Comparison of ENCODE assay signal across 8 mouse cellular contexts in the genomic region with DNA sequence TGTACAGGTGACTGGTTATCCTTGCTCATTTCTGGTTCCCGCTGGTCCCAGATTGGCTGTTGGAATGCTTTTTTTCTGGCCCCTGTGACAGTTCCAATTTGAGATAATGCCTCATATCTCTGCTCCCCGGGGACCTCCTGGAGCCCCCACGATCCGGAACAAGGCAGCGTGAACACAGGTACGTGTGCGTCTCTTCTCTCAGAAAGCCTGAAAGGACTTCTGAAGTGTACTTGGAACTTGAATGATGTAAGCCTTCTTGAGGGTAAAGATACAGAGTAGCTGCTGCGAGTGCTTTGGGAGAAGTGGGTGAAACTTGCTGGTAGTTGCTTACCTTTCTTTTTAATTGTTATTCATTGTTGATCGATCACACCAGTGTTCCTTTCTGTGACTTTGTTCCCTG. TPM values are rescaled to one million over a fixed set of nuclear protein-coding genes. Genes with fewer than 3 reads are reported as not detected.
A peak's percentile ranks its signal among the peaks of the same experiment; 100 is the strongest.
DNase-seq lines count a peak whose midpoint lies in the region; ATAC-seq and TF ChIP-seq lines count a peak whose summit lies in the region.
"Had no signal": no experiment of that assay in that cellular context is flagged by ENCODE, and none has a peak within 500 bp of the region (broad histone marks: within the 10 kb centered on the region; RNA-seq: fewer than 3 reads in every experiment).

No protein-coding gene starts in this region.

- 34% methylated on average over 9 of the region's 9 CpGs for WGBS in lung, embryonic 14.5 days
- WGBS in forebrain, embryonic 11.5 days, result 58% methylated on average over 9 of the region's 9 CpGs
- 31% methylated on average over 9 of the region's 9 CpGs for WGBS in liver, embryonic 11.5 days
- WGBS in stomach, embryonic 15.5 days, result 30% methylated on average over 9 of the region's 9 CpGs

- H3K36me3 ChIP-seq in lung, embryonic 14.5 days (ENCODE audit: insufficient read depth), result peaks cover 43% of the 10 kb centered on the region
- H3K36me3 ChIP-seq in forebrain, embryonic 11.5 days (ENCODE audit: control insufficient read depth, insufficient read depth, low read length), result peaks cover 5% of the 10 kb centered on the region; the same call in 1 of the 2 replicates
- H3K36me3 ChIP-seq in liver, embryonic 11.5 days (ENCODE audit: control insufficient read depth, insufficient read depth, low read length), result peaks cover 22% of the 10 kb centered on the region
- peaks cover 36% of the 10 kb centered on the region for H3K36me3 ChIP-seq in stomach, embryonic 15.5 days

- peak; percentile 31 for DNase-seq in lung, embryonic 14.5 days
- DNase-seq in lung, postnatal 14 days, result no peak
- DNase-seq in forebrain, embryonic 11.5 days (ENCODE audit: low spot score), result no peak
- DNase-seq in liver, embryonic 11.5 days (ENCODE audit: low spot score), result no peak
- DNase-seq in adrenal gland, adult 18-20 months (ENCODE audit: low spot score in 2 of 2), result no peak
- no peak for DNase-seq in adipocyte (ENCODE audit: low spot score)
- DNase-seq: adrenal gland, postnatal 25 days had no signal

- H3K27ac ChIP-seq in lung, embryonic 14.5 days (ENCODE audit: low read depth), result peak overlapping the region; percentile 74; the same call in 1 of the 2 replicates
- H3K27ac ChIP-seq in forebrain, embryonic 11.5 days (ENCODE audit: low read depth, low read length), result no peak overlapping the region
- H3K27ac ChIP-seq in liver, embryonic 11.5 days (ENCODE audit: low read depth, low read length), result peak overlapping the region; percentile 74; the same call in 1 of the 2 replicates
- H3K27ac ChIP-seq in stomach, embryonic 15.5 days, result peak overlapping the region; percentile 75; the same call in 1 of the 2 replicates

- no peaks in the 10 kb centered on the region for H3K9me3 ChIP-seq in lung, embryonic 14.5 days (ENCODE audit: low read depth, low read length)
- no peaks in the 10 kb centered on the region for H3K9me3 ChIP-seq in forebrain, embryonic 11.5 days (ENCODE audit: control insufficient read depth, low read length)
- H3K9me3 ChIP-seq in liver, embryonic 11.5 days (ENCODE audit: control insufficient read depth, low read length), result no peaks in the 10 kb centered on the region
- H3K9me3 ChIP-seq in stomach, embryonic 15.5 days, result no peaks in the 10 kb centered on the region

- TF ChIP-seq CTCF in lung, embryonic 14.5 days (IDR thresholded peaks at IDR 0.05; ENCODE audit: low read depth), result no peak

- H3K9ac ChIP-seq in lung, embryonic 14.5 days, result peak overlapping the region; percentile 79
- H3K9ac ChIP-seq in forebrain, embryonic 11.5 days (ENCODE audit: low read length), result peak overlapping the region; percentile 81
- peak overlapping the region; percentile 89 for H3K9ac ChIP-seq in liver, embryonic 11.5 days (ENCODE audit: low read depth, low read length)
- H3K9ac ChIP-seq in stomach, embryonic 15.5 days, result peak overlapping the region; percentile 62; the same call in 1 of the 2 replicates

- peaks cover 5% of the 10 kb centered on the region; the same call in 1 of the 2 replicates for H3K4me1 ChIP-seq in lung, embryonic 14.5 days (ENCODE audit: insufficient read depth)
- peaks cover 8% of the 10 kb centered on the region; the same call in 1 of the 2 replicates for H3K4me1 ChIP-seq in forebrain, embryonic 11.5 days (replicated peaks; ENCODE audit: control insufficient read depth, insufficient read depth, low read length)
- peaks cover 15% of the 10 kb centered on the region for H3K4me1 ChIP-seq in liver, embryonic 11.5 days (replicated peaks; ENCODE audit: control insufficient read depth, insufficient read depth, low read length)
- peaks cover 12% of the 10 kb centered on the region; the same call in 1 of the 2 replicates for H3K4me1 ChIP-seq in stomach, embryonic 15.5 days

- no peaks in the 10 kb centered on the region for H3K27me3 ChIP-seq in lung, embryonic 14.5 days (ENCODE audit: insufficient read depth, low read length)
- no peaks in the 10 kb centered on the region for H3K27me3 ChIP-seq in forebrain, embryonic 11.5 days (ENCODE audit: control insufficient read depth, insufficient read depth, low read length)
- H3K27me3 ChIP-seq in liver, embryonic 11.5 days (replicated peaks; ENCODE audit: control insufficient read depth, insufficient read depth, low read length), result no peaks in the 10 kb centered on the region
- no peaks in the 10 kb centered on the region for H3K27me3 ChIP-seq in stomach, embryonic 15.5 days (replicated peaks)

- H3K4me3 ChIP-seq in lung, embryonic 14.5 days (ENCODE audit: low read depth, low read length), result peak overlapping the region; percentile 90
- peak overlapping the region; percentile 65 for H3K4me3 ChIP-seq in forebrain, embryonic 11.5 days (ENCODE audit: low read depth, low read length)
- H3K4me3 ChIP-seq in liver, embryonic 11.5 days (ENCODE audit: low read depth, low read length), result peak overlapping the region; percentile 90
- H3K4me3 ChIP-seq in stomach, embryonic 15.5 days (replicated peaks), result peak overlapping the region; percentile 71

- peak overlapping the region; percentile 96 for H3K4me2 ChIP-seq in lung, embryonic 14.5 days
- peak overlapping the region; percentile 99 for H3K4me2 ChIP-seq in forebrain, embryonic 11.5 days (ENCODE audit: low read depth, low read length, severe bottlenecking)
- peak overlapping the region; percentile 96 for H3K4me2 ChIP-seq in liver, embryonic 11.5 days
- H3K4me2 ChIP-seq in stomach, embryonic 15.5 days, result peak overlapping the region; percentile 90

- ATAC-seq in lung, embryonic 14.5 days (ENCODE audit: insufficient read depth), result no peak
- ATAC-seq in forebrain, embryonic 11.5 days (replicated peaks; ENCODE audit: low FRiP score), result no peak
- ATAC-seq in liver, embryonic 11.5 days (replicated peaks; ENCODE audit: low FRiP score), result no peak
- no peak for ATAC-seq in stomach, embryonic 15.5 days (ENCODE audit: insufficient read depth, low FRiP score, low read depth)

RNA-seq across cellular contexts. Expression of a gene that starts 1.1 kb away (rescaled TPM):
- 80.3 and 94.3 TPM in 2 replicates for polyA plus RNA-seq in lung, embryonic 14.5 days (2014; fragmentation: Nextera tagmentation; extraction: Ambion mirVana)
- 72.3 and 75.5 TPM in 2 replicates for polyA plus RNA-seq in forebrain, embryonic 11.5 days (2014; fragmentation: Nextera tagmentation; extraction: Ambion mirVana)
- 49.0 and 50.6 TPM in 2 replicates for polyA plus RNA-seq in liver, embryonic 11.5 days (2014; fragmentation: Nextera tagmentation; extraction: Ambion mirVana)
- 66.4 and 67.4 TPM in 2 replicates for polyA plus RNA-seq in stomach, embryonic 15.5 days (2015; fragmentation: Nextera tagmentation; extraction: Ambion mirVana)
- total RNA-seq in adrenal gland, adult 18-20 months (2021), result 10 to 100 TPM; 30.5 to 37.8 TPM

RNA-seq across cellular contexts. Expression of a gene that starts 9.8 kb away (rescaled TPM):
- 50.9 and 51.7 TPM in 2 replicates for polyA plus RNA-seq in lung, embryonic 14.5 days (2014; fragmentation: Nextera tagmentation; extraction: Ambion mirVana)
- 66.3 and 67.6 TPM in 2 replicates for polyA plus RNA-seq in forebrain, embryonic 11.5 days (2014; fragmentation: Nextera tagmentation; extraction: Ambion mirVana)
- 131 and 133 TPM in 2 replicates for polyA plus RNA-seq in liver, embryonic 11.5 days (2014; fragmentation: Nextera tagmentation; extraction: Ambion mirVana)
- 46.5 and 51.8 TPM in 2 replicates for polyA plus RNA-seq in stomach, embryonic 15.5 days (2015; fragmentation: Nextera tagmentation; extraction: Ambion mirVana)
- 10 to 100 TPM; 39.4 to 43.1 TPM for total RNA-seq in adrenal gland, adult 18-20 months (2021)

RNA-seq across cellular contexts. Expression of a gene that starts 16.6 kb away (rescaled TPM):
- polyA plus RNA-seq in lung, embryonic 14.5 days (2014; fragmentation: Nextera tagmentation; extraction: Ambion mirVana), result 73.9 and 86.0 TPM in 2 replicates
- polyA plus RNA-seq in forebrain, embryonic 11.5 days (2014; fragmentation: Nextera tagmentation; extraction: Ambion mirVana), result 110 and 114 TPM in 2 replicates
- 51.0 and 53.1 TPM in 2 replicates for polyA plus RNA-seq in liver, embryonic 11.5 days (2014; fragmentation: Nextera tagmentation; extraction: Ambion mirVana)
- polyA plus RNA-seq in stomach, embryonic 15.5 days (2015; fragmentation: Nextera tagmentation; extraction: Ambion mirVana), result 67.8 and 69.8 TPM in 2 replicates
- 10 to 100 TPM; 38.5 to 41.8 TPM for total RNA-seq in adrenal gland, adult 18-20 months (2021)

RNA-seq across cellular contexts. Expression of a gene that starts 20.0 kb away (rescaled TPM):
- polyA plus RNA-seq in lung, embryonic 14.5 days (2014; fragmentation: Nextera tagmentation; extraction: Ambion mirVana), result 244 and 250 TPM in 2 replicates
- 257 and 264 TPM in 2 replicates for polyA plus RNA-seq in forebrain, embryonic 11.5 days (2014; fragmentation: Nextera tagmentation; extraction: Ambion mirVana)
- 256 and 262 TPM in 2 replicates for polyA plus RNA-seq in liver, embryonic 11.5 days (2014; fragmentation: Nextera tagmentation; extraction: Ambion mirVana)
- 238 and 270 TPM in 2 replicates for polyA plus RNA-seq in stomach, embryonic 15.5 days (2015; fragmentation: Nextera tagmentation; extraction: Ambion mirVana)
- 1,000 to 10,000 TPM in 1 of 2 experiments, 100 to 1,000 TPM in 1; 683 to 1,034 TPM for total RNA-seq in adrenal gland, adult 18-20 months (2021)

RNA-seq across cellular contexts. Expression of a gene that starts 21.0 kb away (rescaled TPM):
- 6.6 and 7.5 TPM in 2 replicates for polyA plus RNA-seq in lung, embryonic 14.5 days (2014; fragmentation: Nextera tagmentation; extraction: Ambion mirVana)
- 6.6 and 7.1 TPM in 2 replicates for polyA plus RNA-seq in forebrain, embryonic 11.5 days (2014; fragmentation: Nextera tagmentation; extraction: Ambion mirVana)
- polyA plus RNA-seq in liver, embryonic 11.5 days (2014; fragmentation: Nextera tagmentation; extraction: Ambion mirVana), result 1.6 and 2.0 TPM in 2 replicates
- polyA plus RNA-seq in stomach, embryonic 15.5 days (2015; fragmentation: Nextera tagmentation; extraction: Ambion mirVana), result 8.5 and 8.8 TPM in 2 replicates
- total RNA-seq in adrenal gland, adult 18-20 months (2021), result 1 to 10 TPM; 1.5 to 3.8 TPM
